Mouse (Mus musculus): ENCODE data around the gene Slc22a30. TPM values are rescaled to one million over a fixed set of nuclear protein-coding genes. Genes with fewer than 3 reads are reported as not detected.

Slc22a30 gene
- total RNA-seq (2023), result not detected

GRCm38 (mm10) chr19:8405011-8405410 is at the start of gene Slc22a30:
Gene Slc22a30 (minus strand): TSS chr19:8405111.

Other genes starting within 250 kb of the Slc22a30 start
- not detected for gene Slc22a29, start 186.2 kb downstream of the Slc22a30 start, total RNA-seq (2023)
- not detected for gene Slc22a8, start 186.1 kb upstream of the Slc22a30 start, total RNA-seq (2023)
- gene Slc22a6, start 212.9 kb upstream of the Slc22a30 start, total RNA-seq (2023), result not detected